In genomic region chr7:63754573-63755475, GRCm38 (mm10) we compare ENCODE assay signal across 8 mouse cellular contexts.
DNase-seq lines count a peak whose midpoint lies in the region; ATAC-seq and TF ChIP-seq lines count a peak whose summit lies in the region.

No protein-coding gene starts in this region.

- H3K4me1 ChIP-seq in intestine, postnatal 0 days (replicated peaks; ENCODE audit: control insufficient read depth, insufficient read depth, low read length): no peaks in the 10 kb centered on the region
- H3K4me1 ChIP-seq in limb, embryonic 12.5 days (replicated peaks): peaks cover 27% of the 10 kb centered on the region
- peaks cover 26% of the 10 kb centered on the region for H3K4me1 ChIP-seq in midbrain, embryonic 14.5 days (ENCODE audit: control insufficient read depth, insufficient read depth, low read length)

- H3K27me3 ChIP-seq in intestine, postnatal 0 days (replicated peaks; ENCODE audit: control insufficient read depth, insufficient read depth, low read length): peaks cover 64% of the 10 kb centered on the region
- H3K27me3 ChIP-seq in limb, embryonic 12.5 days: peaks cover 70% of the 10 kb centered on the region
- H3K27me3 ChIP-seq in midbrain, embryonic 14.5 days (ENCODE audit: control insufficient read depth, insufficient read depth, low read length): peaks cover 56% of the 10 kb centered on the region

- no peak for TF ChIP-seq CTCF in intestine, postnatal 0 days (IDR thresholded peaks at IDR 0.05; ENCODE audit: low read depth)

- peak overlapping the region; percentile 22; the same call in 1 of the 2 replicates for H3K9ac ChIP-seq in intestine, postnatal 0 days (ENCODE audit: low read depth, low read length)
- no peak overlapping the region for H3K9ac ChIP-seq in limb, embryonic 12.5 days (replicated peaks)
- peak overlapping the region; percentile 51 for H3K9ac ChIP-seq in midbrain, embryonic 14.5 days (replicated peaks; ENCODE audit: low read length)

- peak overlapping the region; percentile 64 for H3K4me2 ChIP-seq in intestine, postnatal 0 days (replicated peaks; ENCODE audit: low read depth)
- H3K4me2 ChIP-seq in limb, embryonic 12.5 days: peak overlapping the region; percentile 65
- peak overlapping the region; percentile 84 for H3K4me2 ChIP-seq in midbrain, embryonic 14.5 days (ENCODE audit: low read length)

- peak overlapping the region; percentile 36 for H3K4me3 ChIP-seq in intestine, postnatal 0 days (ENCODE audit: low read depth, low read length)
- peak overlapping the region; percentile 38 for H3K4me3 ChIP-seq in limb, embryonic 12.5 days (replicated peaks)
- H3K4me3 ChIP-seq in midbrain, embryonic 14.5 days (replicated peaks; ENCODE audit: low read depth, low read length): peak overlapping the region; percentile 40

- no peaks in the 10 kb centered on the region for H3K36me3 ChIP-seq in intestine, postnatal 0 days (ENCODE audit: control insufficient read depth, insufficient read depth)
- H3K36me3 ChIP-seq in limb, embryonic 12.5 days: no peaks in the 10 kb centered on the region
- H3K36me3 ChIP-seq in midbrain, embryonic 14.5 days (ENCODE audit: control insufficient read depth, insufficient read depth, low read length): no peaks in the 10 kb centered on the region

- no peak for ATAC-seq in intestine, postnatal 0 days
- ATAC-seq in limb, embryonic 12.5 days (ENCODE audit: insufficient number of reproducible peaks, insufficient read depth, low FRiP score, low TSS enrichment, low read depth): no peak
- ATAC-seq in midbrain, embryonic 14.5 days (ENCODE audit: low FRiP score, low TSS enrichment): peak; percentile 47; the same call in 1 of the 2 replicates

- H3K27ac ChIP-seq in intestine, postnatal 0 days (ENCODE audit: low read depth, low read length): no peak overlapping the region
- H3K27ac ChIP-seq in limb, embryonic 12.5 days: no peak overlapping the region
- no peak overlapping the region for H3K27ac ChIP-seq in midbrain, embryonic 14.5 days (replicated peaks; ENCODE audit: low read depth, low read length)

- DNase-seq in layer of hippocampus, adult 11-12 months (ENCODE audit: low spot score): peak; percentile 78
- no peak for DNase-seq in layer of hippocampus, adult 9-10 months (ENCODE audit: low spot score)
- peak; percentile 39 for DNase-seq in embryo, embryonic 11 days
- peak; percentile 19 for DNase-seq in heart, adult 8-10 months (ENCODE audit: low spot score)
- peak; percentile 48 for DNase-seq in midbrain, embryonic 14.5 days
- peak; percentile 52 for DNase-seq in testis, postnatal 14 days (ENCODE audit: low spot score)

- WGBS in intestine, postnatal 0 days: 3% methylated on average over 43 of the region's 43 CpGs
- 2% methylated on average over 43 of the region's 43 CpGs for WGBS in limb, embryonic 12.5 days
- WGBS in midbrain, embryonic 14.5 days: 2% methylated on average over 43 of the region's 43 CpGs

- no peaks in the 10 kb centered on the region for H3K9me3 ChIP-seq in intestine, postnatal 0 days (ENCODE audit: control insufficient read depth)
- no peaks in the 10 kb centered on the region; the same call in 1 of the 2 replicates for H3K9me3 ChIP-seq in limb, embryonic 12.5 days
- no peaks in the 10 kb centered on the region for H3K9me3 ChIP-seq in midbrain, embryonic 14.5 days (ENCODE audit: control insufficient read depth, low read length)
